Mouse (Mus musculus): ENCODE measurements around the gene Vps29. TPM values are rescaled to one million over a fixed set of nuclear protein-coding genes. Genes with fewer than 3 reads are reported as not detected.
A peak's percentile ranks its signal among the peaks of the same experiment; 100 is the strongest.

Gene Vps29
- polyA plus RNA-seq, 1 experiment from 2014 or later: 193 TPM

DNA sequence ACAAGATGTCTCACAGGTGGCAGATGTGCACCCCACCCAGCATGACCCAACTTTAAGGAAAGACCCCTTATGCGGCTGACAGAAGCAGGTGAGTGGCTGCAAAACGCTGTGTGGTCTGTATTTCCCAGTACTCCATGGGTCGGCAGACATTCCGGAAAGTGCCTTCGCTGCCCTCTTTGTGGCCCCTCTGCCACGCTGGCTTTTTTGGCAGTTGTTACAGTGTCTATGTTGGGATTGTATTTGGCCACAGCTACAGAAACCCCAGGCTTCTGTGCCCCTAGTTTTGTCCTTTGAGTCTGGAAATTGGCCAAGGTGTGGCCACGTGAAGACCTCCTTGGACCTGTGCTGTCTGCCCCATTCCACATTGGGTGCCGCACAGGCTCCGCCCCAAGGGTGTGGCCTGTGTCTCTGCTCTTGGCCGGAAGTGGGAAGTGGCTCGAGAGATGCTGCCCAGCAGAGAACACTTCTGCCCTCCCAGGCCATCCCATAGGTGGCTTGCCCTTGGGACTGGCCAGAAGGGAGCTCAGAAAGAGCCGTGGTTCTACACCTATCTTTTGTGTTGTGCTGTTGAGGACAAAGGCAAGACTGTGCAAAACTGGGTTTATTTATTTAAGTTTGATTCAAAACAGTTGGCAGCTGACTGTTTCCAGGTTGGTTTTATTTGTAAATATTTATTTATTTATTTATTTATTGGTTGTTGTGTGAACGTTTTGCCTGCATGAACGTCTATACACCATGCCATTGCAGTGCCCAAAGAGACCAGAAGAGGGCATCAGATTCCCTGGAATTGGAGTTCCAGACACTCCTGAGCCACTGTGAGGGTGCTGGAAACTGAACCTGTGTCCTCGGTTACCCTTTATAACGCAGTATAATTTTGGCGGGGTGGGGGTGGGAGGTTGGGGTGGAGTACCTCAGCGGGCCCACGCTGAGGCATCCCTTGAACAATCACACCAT is 55.8 kb downstream of the Vps29 start:
- TF ChIP-seq CTCF (IDR thresholded peaks at IDR 0.05): peak; percentile 40
- TF ChIP-seq EP300 (IDR thresholded peaks at IDR 0.05): no peak
- peaks cover 20% of the 10 kb centered on the region; the same call in 1 of the 2 replicates for H3K36me3 ChIP-seq (ENCODE audit: insufficient read depth, low read length)
- no peaks in the 10 kb centered on the region for H3K27me3 ChIP-seq (replicated peaks; ENCODE audit: insufficient read depth, low read length)
- DNase-seq (ENCODE audit: low spot score) (no peak), ATAC-seq (no peak)
- H3K27ac ChIP-seq (ENCODE audit: low read length): no peak overlapping the region
- no peak overlapping the region for H3K4me2 ChIP-seq (replicated peaks; ENCODE audit: low read depth, low read length)
- H3K9me3 ChIP-seq (ENCODE audit: low read length): no peaks in the 10 kb centered on the region
- WGBS: 83% methylated on average over 19 of the region's 19 CpGs
- no peak overlapping the region for H3K9ac ChIP-seq (replicated peaks; ENCODE audit: low read depth)
- H3K4me3 ChIP-seq (ENCODE audit: low read depth, low read length): no peak overlapping the region
- H3K4me1 ChIP-seq (ENCODE audit: insufficient read depth, low read depth, low read length): no peaks in the 10 kb centered on the region

- Histone ChIP-seq H3K4me2 (replicated peaks; ENCODE audit: low read depth, low read length) (no peak overlapping the region), H3K36me3 (ENCODE audit: insufficient read depth, low read length) (0 out of 2 replicates have a peak, but pooled peaks cover under 1% of the 10 kb centered on the region), H3K27ac (ENCODE audit: low read length) (no peak overlapping the region), H3K4me3 (ENCODE audit: low read depth, low read length) (no peak overlapping the region), H3K4me1 (ENCODE audit: insufficient read depth, low read depth, low read length) (no peaks in the 10 kb centered on the region), H3K9me3 (ENCODE audit: low read length) (no peaks in the 10 kb centered on the region), H3K27me3 (replicated peaks; ENCODE audit: insufficient read depth, low read length) (no peaks in the 10 kb centered on the region), H3K9ac (replicated peaks; ENCODE audit: low read depth) (no peak overlapping the region)
- DNase-seq (ENCODE audit: low spot score): peak; percentile 23
- no peak for TF ChIP-seq EP300 (IDR thresholded peaks at IDR 0.05)
- no peak for TF ChIP-seq CTCF (IDR thresholded peaks at IDR 0.05)
- no peak for ATAC-seq
- WGBS: 65% methylated on average over 5 of the region's 5 CpGs
These were observed 57.7 kb downstream of the Vps29 start for GRCm38 (mm10) chr5:122411892-122412291.

DNA sequence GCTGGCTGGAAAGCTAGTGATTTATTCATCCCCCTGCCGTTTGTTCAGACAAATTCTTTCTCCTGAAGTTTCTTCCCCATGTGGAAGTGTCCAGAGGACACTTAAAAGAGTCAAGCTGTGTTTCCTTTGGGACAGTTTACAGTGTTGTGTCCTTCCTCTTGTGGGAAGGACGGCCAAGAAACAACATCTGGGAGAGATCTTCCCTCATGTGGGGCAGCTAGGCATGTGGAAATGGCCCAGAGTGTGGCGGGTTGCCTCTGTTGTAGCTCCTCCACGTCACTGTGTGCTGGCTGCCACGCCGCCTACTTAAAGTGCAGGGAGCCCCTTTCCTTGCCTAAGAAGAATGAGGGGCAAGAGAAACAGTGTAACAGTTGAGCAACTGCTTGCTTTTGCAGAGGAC is 58.7 kb downstream of the Vps29 start:
- no peaks in the 10 kb centered on the region for H3K4me1 ChIP-seq (ENCODE audit: insufficient read depth, low read depth, low read length)
- H3K4me2 ChIP-seq (replicated peaks; ENCODE audit: low read depth, low read length): no peak overlapping the region
- H3K4me3 ChIP-seq (ENCODE audit: low read depth, low read length): no peak overlapping the region
- DNase-seq (ENCODE audit: low spot score): peak; percentile 88
- no peaks in the 10 kb centered on the region for H3K27me3 ChIP-seq (replicated peaks; ENCODE audit: insufficient read depth, low read length)
- no peaks in the 10 kb centered on the region for H3K36me3 ChIP-seq (ENCODE audit: insufficient read depth, low read length)
- 27% methylated on average over 6 of the region's 6 CpGs for WGBS
- no peaks in the 10 kb centered on the region for H3K9me3 ChIP-seq (ENCODE audit: low read length)
- H3K9ac ChIP-seq (replicated peaks; ENCODE audit: low read depth): no peak overlapping the region
- peak; percentile 92 for ATAC-seq
- no peak overlapping the region for H3K27ac ChIP-seq (ENCODE audit: low read length)
- TF ChIP-seq CTCF (IDR thresholded peaks at IDR 0.05) (no peak), EP300 (IDR thresholded peaks at IDR 0.05) (no peak; the same call in 1 of the 2 replicates)

GRCm38 (mm10) chr5:122414351-122414750 is 60.2 kb downstream of the Vps29 start:
- H3K36me3 ChIP-seq (ENCODE audit: insufficient read depth, low read length): no peaks in the 10 kb centered on the region
- no peak overlapping the region for H3K4me2 ChIP-seq (replicated peaks; ENCODE audit: low read depth, low read length)
- 84% methylated on average over 5 of the region's 5 CpGs for WGBS
- DNase-seq (ENCODE audit: low spot score) (no peak), ATAC-seq (no peak)
- no peaks in the 10 kb centered on the region for H3K27me3 ChIP-seq (replicated peaks; ENCODE audit: insufficient read depth, low read length)
- no peak overlapping the region for H3K9ac ChIP-seq (replicated peaks; ENCODE audit: low read depth)
- H3K27ac ChIP-seq (ENCODE audit: low read length): no peak overlapping the region
- H3K4me1 ChIP-seq (ENCODE audit: insufficient read depth, low read depth, low read length): no peaks in the 10 kb centered on the region
- no peak for TF ChIP-seq EP300 (IDR thresholded peaks at IDR 0.05)
- TF ChIP-seq CTCF (IDR thresholded peaks at IDR 0.05): no peak
- H3K9me3 ChIP-seq (ENCODE audit: low read length): no peaks in the 10 kb centered on the region
- H3K4me3 ChIP-seq (ENCODE audit: low read depth, low read length): no peak overlapping the region

Other genes with a start within 250 kb of the Vps29 start
- gene Ccdc63, start 213.5 kb upstream of the Vps29 start, polyA plus RNA-seq (2015; fragmentation: Nextera tagmentation; extraction: Ambion mirVana): 0.18 TPM in 1 of 2 replicates, not detected in the other
- 137 and 150 TPM in 2 replicates for gene Ppp1cc, start 196.1 kb upstream of the Vps29 start, polyA plus RNA-seq (2015; fragmentation: Nextera tagmentation; extraction: Ambion mirVana)
- 3.7 and 3.9 TPM in 2 replicates for gene Hvcn1, start 147.6 kb upstream of the Vps29 start, polyA plus RNA-seq (2015; fragmentation: Nextera tagmentation; extraction: Ambion mirVana)
- gene Tctn1, start 89.9 kb upstream of the Vps29 start, polyA plus RNA-seq (2015; fragmentation: Nextera tagmentation; extraction: Ambion mirVana): 4.5 and 5.1 TPM in 2 replicates
- 12.2 and 12.7 TPM in 2 replicates for gene Pptc7, start 70.0 kb upstream of the Vps29 start, polyA plus RNA-seq (2015; fragmentation: Nextera tagmentation; extraction: Ambion mirVana)
- 6.4 and 6.9 TPM in 2 replicates for gene Rad9b, start 136 bp upstream of the Vps29 start, polyA plus RNA-seq (2015; fragmentation: Nextera tagmentation; extraction: Ambion mirVana)
- gene Gpn3, start 17.5 kb downstream of the Vps29 start, polyA plus RNA-seq (2015; fragmentation: Nextera tagmentation; extraction: Ambion mirVana): 61.2 and 69.2 TPM in 2 replicates
- gene Fam216a, start 18.0 kb downstream of the Vps29 start, polyA plus RNA-seq (2015; fragmentation: Nextera tagmentation; extraction: Ambion mirVana): 41.0 and 42.1 TPM in 2 replicates
- 169 and 177 TPM in 2 replicates for gene Arpc3, start 37.5 kb downstream of the Vps29 start, polyA plus RNA-seq (2015; fragmentation: Nextera tagmentation; extraction: Ambion mirVana)
- 25.2 and 26.5 TPM in 2 replicates for gene Anapc7, start 67.3 kb downstream of the Vps29 start, polyA plus RNA-seq (2015; fragmentation: Nextera tagmentation; extraction: Ambion mirVana)
- gene Atp2a2, start 147.9 kb downstream of the Vps29 start, polyA plus RNA-seq (2015; fragmentation: Nextera tagmentation; extraction: Ambion mirVana): 27.4 and 32.4 TPM in 2 replicates